Mouse (Mus musculus) right cerebral cortex, postnatal 10 days (tissue): Measurements from ENCODE around the gene Fam13c.
"Not testable (repeated sequence)": the region's sequence is repeated elsewhere in the genome, so short reads cannot be mapped to it uniquely, and the experiment has no call there.

Experiments
- DNase-seq, 2 experiments: peaks; one replicate each; pipeline ENCODE4 v3.0.0; 2021; ENCODE audit warnings: low spot score in 2 of 2

The Fam13c gene

GRCm38 (mm10) chr10:70439676-70440521 is at the start of gene Fam13c:
TSS of gene Fam13c (plus strand) at chr10:70440481.
- DNase-seq, result peak; percentile 57 to 61

GRCm38 (mm10) chr10:70395900-70396299 is 44.4 kb upstream of the Fam13c start:
- no peak for DNase-seq

- peak in 1 of 2 experiments; percentile 50 for DNase-seq
Measured at GRCm38 (mm10) chr10:70398224-70398623, 42.1 kb upstream of the Fam13c start.

GRCm38 (mm10) chr10:70402006-70402405 is 38.3 kb upstream of the Fam13c start:
- no peak for DNase-seq

GRCm38 (mm10) chr10:70402711-70403110 is 37.6 kb upstream of the Fam13c start:
- no peak for DNase-seq

- no peak for DNase-seq
Measured at GRCm38 (mm10) chr10:70417811-70418486, 22.3 kb upstream of the Fam13c start.

GRCm38 (mm10) chr10:70419282-70420264 is 20.7 kb upstream of the Fam13c start:
- no peak for DNase-seq

GRCm38 (mm10) chr10:70426373-70426772 is 13.9 kb upstream of the Fam13c start:
- no peak for DNase-seq

GRCm38 (mm10) chr10:70428121-70428662 is 12.1 kb upstream of the Fam13c start:
- peak; percentile 66 to 71 for DNase-seq

GRCm38 (mm10) chr10:70429341-70429740 is 10.9 kb upstream of the Fam13c start:
- no peak for DNase-seq

GRCm38 (mm10) chr10:70433334-70433733 is 6.9 kb upstream of the Fam13c start:
- no peak for DNase-seq

GRCm38 (mm10) chr10:70433736-70434135 is 6.5 kb upstream of the Fam13c start:
- not testable (repeated sequence) for DNase-seq

GRCm38 (mm10) chr10:70436656-70437055 is 3.6 kb upstream of the Fam13c start:
- no peak for DNase-seq

- no peak for DNase-seq
Measured at GRCm38 (mm10) chr10:70437289-70437688, 3.0 kb upstream of the Fam13c start.

GRCm38 (mm10) chr10:70440639-70441461 is 569 bp downstream of the Fam13c start:
- DNase-seq, result peak; percentile 83 to 86

GRCm38 (mm10) chr10:70442156-70442555 is 1.9 kb downstream of the Fam13c start:
- no peak for DNase-seq

GRCm38 (mm10) chr10:70442623-70443022 is 2.3 kb downstream of the Fam13c start:
- DNase-seq, result no peak

- DNase-seq, result no peak
Measured at GRCm38 (mm10) chr10:70447787-70448186, 7.5 kb downstream of the Fam13c start.

GRCm38 (mm10) chr10:70449206-70449605 is 8.9 kb downstream of the Fam13c start:
- DNase-seq, result no peak

GRCm38 (mm10) chr10:70455886-70456305 is 15.6 kb downstream of the Fam13c start:
- peak; percentile 39 to 70 for DNase-seq
